Mouse (Mus musculus) fat pad, adult 2 months (tissue): ENCODE measurements around the gene Ppp1r2.
"Not testable (repeated sequence)": the region's sequence is repeated elsewhere in the genome, so short reads cannot be mapped to it uniquely, and the experiment has no call there.

Experiments used
- DNase-seq: peaks from one replicate; pipeline ENCODE4 v3.0.0-alpha.2; 2011; ENCODE audit warnings: low read depth, low spot score; ENCODE audit errors: extremely low read depth

The Ppp1r2 gene

GRCm38 (mm10) chr16:31274674-31275460, at the start of gene Ppp1r2:
Ppp1r2 (minus strand) TSS chr16:31275277.
- no peak for DNase-seq

GRCm38 (mm10) chr16:31321501-31321900, 46.4 kb upstream of the Ppp1r2 start:
- DNase-seq, result no peak

DNA sequence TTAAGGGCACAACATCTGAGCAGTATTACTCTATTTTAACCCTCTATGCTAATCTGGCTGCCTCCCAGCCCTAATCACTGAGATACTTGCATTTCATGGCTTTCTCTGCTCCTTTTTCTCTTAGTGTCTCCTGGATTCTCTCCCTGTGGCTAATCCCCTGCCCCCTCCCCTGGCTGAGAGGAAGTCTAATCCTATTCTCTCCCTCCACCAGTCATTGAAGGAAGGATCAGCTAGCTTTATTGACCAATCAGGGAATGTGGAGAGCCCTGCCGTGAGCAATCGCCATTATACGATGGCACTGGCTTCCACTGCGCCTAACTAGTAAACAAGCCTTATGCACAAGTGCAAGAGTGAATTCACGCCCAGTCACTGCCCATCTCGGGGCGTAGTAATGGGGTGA, 45.9 kb upstream of the Ppp1r2 start:
- no peak for DNase-seq

DNA sequence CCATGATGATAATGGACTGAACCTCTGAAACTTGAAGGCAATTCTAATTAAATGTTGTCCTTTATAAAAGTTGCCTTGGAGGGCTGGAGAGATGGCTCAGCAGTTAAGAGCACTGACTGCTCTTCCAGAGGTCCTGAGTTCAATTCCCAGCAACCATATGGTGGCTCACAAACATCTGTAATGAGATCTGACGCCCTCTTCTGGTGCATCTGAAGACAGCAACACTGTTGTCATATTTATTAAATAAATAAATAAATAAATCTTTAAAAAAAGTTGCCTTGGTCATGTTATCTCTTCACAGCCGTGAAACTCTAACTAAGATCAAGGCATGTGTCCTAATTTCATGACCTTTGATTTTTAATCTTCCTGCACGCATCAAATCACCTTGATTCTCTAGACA, 44.6 kb upstream of the Ppp1r2 start:
- DNase-seq, result not testable (repeated sequence)

GRCm38 (mm10) chr16:31319316-31319715, 44.2 kb upstream of the Ppp1r2 start:
- DNase-seq, result no peak

DNA sequence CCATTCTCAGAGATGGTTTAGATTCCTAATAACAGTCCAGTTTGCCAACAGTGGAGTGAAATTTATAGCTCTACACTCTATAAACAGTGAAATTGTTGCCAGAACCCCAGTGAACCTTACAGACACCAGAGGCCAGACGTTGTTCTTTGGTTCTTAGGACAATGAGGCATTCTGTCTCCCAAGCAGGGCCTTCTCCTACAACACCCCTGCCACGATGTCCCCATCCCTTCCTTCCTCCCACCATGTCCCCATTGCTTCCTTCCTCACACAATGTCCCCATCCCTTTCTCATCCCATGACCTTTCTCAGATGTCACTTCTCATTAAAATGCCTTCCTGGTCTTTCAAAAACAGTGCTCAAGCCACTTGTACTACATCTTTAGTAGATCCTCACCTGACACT, 43.3 kb upstream of the Ppp1r2 start:
- no peak for DNase-seq

DNA sequence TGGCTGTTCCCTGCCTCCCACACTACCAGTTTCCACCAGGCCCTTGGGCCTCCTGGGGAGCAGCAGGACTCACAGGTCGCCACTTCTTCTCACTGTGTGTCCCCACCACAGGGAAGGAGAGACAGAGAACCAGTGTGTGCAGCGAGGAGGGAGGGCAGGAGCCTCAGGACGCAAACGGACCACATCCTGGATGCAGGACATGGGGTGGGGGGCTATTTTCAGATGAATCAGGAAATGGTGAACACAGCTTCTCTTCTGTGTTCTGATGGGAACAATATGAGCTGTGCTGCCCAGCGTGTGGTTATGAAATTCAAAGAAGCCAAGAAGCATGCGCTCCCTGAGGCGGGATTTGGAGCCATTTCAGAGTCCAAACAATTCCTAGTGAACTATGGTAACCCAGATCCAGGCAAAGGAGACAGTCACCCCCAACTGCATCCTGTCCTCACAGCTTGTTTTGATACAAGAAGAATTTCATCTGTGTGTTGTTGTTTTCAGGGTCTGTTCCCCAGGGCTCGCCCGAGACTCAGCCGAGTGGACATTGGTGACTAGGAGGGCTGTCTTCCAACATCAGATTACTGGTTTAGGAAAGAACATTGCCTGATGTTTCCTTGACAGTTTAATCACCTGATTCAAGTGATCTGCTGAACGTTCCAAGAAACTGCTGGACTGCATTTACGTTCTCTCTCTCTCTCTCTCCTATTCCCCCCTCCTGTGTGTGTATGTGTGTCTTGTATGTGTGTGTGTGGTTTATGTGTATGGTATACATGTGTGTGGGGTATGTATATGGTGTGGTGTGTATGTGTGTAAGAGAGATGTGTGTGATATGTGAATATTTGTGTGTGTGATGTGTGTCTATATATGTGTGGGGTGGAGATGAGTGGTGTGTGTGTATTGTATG, 41.4 kb upstream of the Ppp1r2 start:
- DNase-seq, result not testable (repeated sequence)

- no peak for DNase-seq
These were observed 40.2 kb upstream of the Ppp1r2 start for GRCm38 (mm10) chr16:31315294-31315693.

DNA sequence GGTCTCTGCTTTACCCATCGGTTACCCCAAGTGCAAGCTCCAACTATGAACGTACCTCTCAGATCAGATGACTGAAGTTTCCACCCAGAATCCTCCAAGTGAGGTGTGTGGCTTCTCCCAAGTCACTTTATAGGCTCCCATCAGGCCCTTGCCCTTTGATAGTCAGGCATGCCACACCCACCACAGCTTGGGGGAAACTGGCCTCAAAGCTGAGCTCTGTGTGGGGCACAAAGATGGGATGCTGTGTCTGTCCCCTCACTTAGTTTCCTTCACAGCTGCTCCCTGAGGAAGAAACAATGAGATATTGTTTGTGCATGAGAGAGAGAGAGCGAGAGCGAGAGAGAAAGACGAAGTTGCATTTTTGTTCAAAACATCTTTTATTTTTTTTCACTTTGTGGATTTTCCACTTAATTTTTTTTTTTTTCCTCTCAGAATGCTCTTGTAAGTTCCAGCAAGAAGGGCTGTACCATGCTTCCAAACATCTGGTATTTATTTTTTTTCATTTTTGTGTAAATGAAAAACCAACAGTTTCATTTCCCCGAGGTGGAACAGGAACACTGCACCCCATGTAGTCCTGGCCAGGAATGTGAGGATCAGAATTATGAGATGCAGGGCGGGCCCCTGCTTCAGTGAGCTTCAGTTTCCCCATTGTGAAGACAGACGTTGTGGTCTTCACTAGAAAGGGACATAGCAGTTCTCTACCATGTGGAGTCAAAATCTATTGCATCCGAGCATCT, 39.6 kb upstream of the Ppp1r2 start, which contains the start of gene Apod:
TSS of gene Apod (minus strand) at position 312 of the 737 bp plus-strand sequence.
- DNase-seq, result no peak

DNA sequence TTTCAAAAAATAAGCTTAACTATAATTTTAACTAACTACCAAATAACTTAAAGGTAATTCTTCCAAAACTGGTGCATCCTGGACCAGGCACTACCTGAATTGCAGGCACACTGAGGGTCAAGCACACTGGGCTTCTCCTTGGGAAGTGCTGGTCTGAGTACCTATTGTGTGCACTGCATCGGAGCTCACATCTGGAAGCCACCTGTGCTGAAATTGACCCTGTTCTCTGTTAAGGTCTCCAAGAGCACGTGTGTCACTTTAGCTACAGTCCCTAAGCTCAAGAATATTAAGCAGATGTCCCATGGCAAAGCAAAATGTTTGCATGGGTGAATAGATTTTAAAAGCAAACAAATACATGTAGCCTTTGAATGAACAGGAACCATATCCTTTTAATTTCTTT, 38.5 kb upstream of the Ppp1r2 start:
- DNase-seq, result no peak

DNA sequence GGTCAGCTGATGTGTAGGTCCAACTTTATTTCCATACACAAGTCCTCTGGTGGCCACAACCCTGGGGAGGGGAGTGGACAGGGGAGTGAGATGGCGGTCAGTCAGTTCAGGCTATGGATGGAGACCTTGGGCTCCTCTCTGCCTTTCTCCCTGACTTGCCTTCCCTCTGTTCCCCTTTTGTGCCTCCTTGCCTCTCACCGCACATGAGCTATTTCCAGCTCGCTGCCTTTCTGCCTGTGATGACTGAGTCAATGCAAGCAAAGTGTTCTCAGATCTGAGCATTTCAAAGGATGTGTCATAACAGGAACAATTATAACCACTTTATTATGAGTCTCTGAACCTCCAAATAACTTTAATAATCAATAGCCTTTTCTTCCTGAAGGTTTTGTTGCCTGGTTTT, 37.2 kb upstream of the Ppp1r2 start:
- no peak for DNase-seq

GRCm38 (mm10) chr16:31305199-31305919, 30.3 kb upstream of the Ppp1r2 start:
- no peak for DNase-seq

DNA sequence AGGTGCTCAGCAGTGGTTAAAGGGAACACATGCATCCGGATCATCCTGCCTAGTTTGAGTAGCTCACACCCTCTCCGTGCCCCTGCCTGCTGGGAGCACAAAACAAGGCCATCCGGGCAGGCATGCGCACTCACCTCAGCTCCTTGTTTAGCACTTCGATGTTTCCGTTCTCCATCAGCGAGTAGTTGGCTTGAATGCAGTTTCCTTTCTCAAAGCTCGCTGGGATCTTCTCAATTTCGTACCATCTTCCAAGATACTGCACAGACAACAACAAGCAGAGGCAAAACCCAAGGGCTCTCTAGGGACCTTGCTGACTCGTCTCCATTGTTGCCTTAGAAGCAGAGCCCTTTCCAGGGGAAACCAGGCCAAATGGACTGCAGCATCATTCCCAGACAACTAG, 28.2 kb upstream of the Ppp1r2 start:
- no peak for DNase-seq

GRCm38 (mm10) chr16:31300883-31301532, 25.9 kb upstream of the Ppp1r2 start:
- no peak for DNase-seq

DNA sequence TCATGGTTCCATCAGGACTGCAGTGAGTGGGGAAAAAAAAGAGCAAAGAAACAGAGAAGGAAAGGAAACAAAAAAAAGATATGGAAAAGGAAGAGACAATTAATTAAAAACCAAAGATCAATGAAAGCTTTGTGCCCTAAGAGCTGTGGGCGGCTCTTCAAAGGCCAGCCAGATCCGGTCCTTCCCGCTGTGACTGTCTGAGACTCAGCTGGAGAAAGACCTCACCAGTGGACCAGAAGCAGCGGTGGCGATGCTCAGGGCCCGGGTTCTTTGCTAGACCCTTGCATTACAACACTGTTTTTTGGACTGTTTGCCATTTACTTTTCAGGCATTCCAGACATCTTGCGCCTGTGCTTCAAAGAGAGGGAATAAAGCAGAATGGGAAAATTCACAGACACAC, 25.4 kb upstream of the Ppp1r2 start:
- DNase-seq, result no peak

- DNase-seq, result no peak
These were observed 24.9 kb upstream of the Ppp1r2 start for GRCm38 (mm10) chr16:31299960-31300353.

DNA sequence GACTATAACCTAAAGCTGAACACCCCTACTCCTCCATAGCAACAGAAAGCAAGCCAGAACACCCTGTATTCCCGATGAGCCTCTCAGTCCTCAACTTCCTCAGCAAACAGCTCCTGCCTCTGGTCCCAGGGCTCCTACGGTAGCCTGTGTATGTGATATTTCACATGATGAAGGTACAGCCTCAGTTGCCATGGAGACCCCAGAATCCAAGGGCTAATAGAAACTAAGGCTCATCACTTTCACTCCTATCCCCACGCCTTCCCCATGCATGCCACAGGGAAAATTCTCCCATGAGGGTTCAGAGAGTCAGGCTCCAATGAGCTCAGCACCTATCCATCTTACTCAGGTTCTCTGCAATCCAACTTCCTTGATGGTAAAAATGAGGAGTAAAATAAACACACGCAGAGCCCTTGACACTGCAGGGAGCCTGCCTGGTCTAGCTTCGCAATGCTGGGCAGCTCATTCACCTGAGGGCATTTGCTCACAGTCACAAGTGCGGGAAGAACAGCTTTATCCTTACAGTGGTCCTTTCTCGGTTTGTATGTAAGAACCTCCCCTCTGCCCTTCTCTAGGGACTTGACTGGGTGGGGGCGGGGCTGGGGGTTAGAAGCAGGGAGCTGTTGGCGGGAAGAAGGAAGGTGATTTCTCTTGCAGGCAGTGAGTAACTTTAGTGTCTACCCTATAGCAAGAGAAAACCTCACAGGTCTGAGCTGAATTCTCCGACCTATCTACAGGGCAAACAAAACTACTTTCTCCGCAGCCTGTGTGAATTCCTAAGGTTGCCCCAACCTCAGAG, 24.3 kb upstream of the Ppp1r2 start:
- DNase-seq, result no peak

DNA sequence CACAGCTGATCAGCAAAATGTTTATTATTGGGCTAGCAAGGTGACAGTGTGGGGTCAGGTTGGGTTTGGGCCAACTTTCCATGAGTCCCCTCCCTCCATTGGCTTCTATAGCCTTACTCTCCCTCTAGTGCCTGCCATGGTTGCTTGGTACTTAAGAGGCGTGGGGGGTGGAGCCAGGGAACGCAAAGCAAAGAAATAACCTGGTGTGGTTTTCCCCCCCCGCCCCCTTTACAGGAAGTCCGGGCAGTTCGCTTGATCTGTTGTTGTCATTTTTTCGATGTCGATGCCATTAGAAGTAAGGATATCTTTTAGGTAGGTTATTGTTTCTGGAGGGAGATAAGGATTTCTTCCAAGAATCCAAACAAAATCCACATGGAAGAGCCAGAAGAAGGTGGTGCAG, 22.0 kb upstream of the Ppp1r2 start:
- no peak for DNase-seq

- DNase-seq, result no peak
These were observed 18.7 kb upstream of the Ppp1r2 start for GRCm38 (mm10) chr16:31293761-31294160.
